Mouse (Mus musculus): ENCODE results near the gene Bcl6b. TPM values are rescaled to one million over a fixed set of nuclear protein-coding genes. Genes with fewer than 3 reads are reported as not detected.

The Bcl6b gene
- polyA plus RNA-seq, 1 experiment from 2014 or later = 1.8 TPM

- Histone ChIP-seq H3K9ac (replicated peaks; ENCODE audit: low read depth, low read length) (no peak overlapping the region), H3K27me3 (ENCODE audit: control insufficient read depth, insufficient read depth, low read length) (no peaks in the 10 kb centered on the region), H3K4me3 (ENCODE audit: low read depth, low read length) (no peak overlapping the region), H3K36me3 (ENCODE audit: control insufficient read depth, insufficient read depth, low read length) (no peaks in the 10 kb centered on the region), H3K9me3 (ENCODE audit: control insufficient read depth, low read length) (no peaks in the 10 kb centered on the region), H3K4me1 (ENCODE audit: control insufficient read depth, insufficient read depth, low read length) (no peaks in the 10 kb centered on the region), H3K27ac (ENCODE audit: low read depth, low read length) (no peak overlapping the region), H3K4me2 (ENCODE audit: low read depth, low read length) (no peak overlapping the region)
- ATAC-seq (ENCODE audit: low read depth) = no peak
- WGBS = 86% methylated on average over 4 of the region's 4 CpGs
These were observed 37.4 kb downstream of the Bcl6b start for GRCm38 (mm10) chr11:70192157-70192556.

GRCm38 (mm10) chr11:70191188-70191587, 38.4 kb downstream of the Bcl6b start:
- Histone ChIP-seq H3K4me3 (ENCODE audit: low read depth, low read length) (no peak overlapping the region), H3K36me3 (ENCODE audit: control insufficient read depth, insufficient read depth, low read length) (no peaks in the 10 kb centered on the region), H3K4me2 (ENCODE audit: low read depth, low read length) (no peak overlapping the region), H3K27me3 (ENCODE audit: control insufficient read depth, insufficient read depth, low read length) (no peaks in the 10 kb centered on the region), H3K9ac (replicated peaks; ENCODE audit: low read depth, low read length) (no peak overlapping the region), H3K27ac (ENCODE audit: low read depth, low read length) (no peak overlapping the region), H3K4me1 (ENCODE audit: control insufficient read depth, insufficient read depth, low read length) (no peaks in the 10 kb centered on the region), H3K9me3 (ENCODE audit: control insufficient read depth, low read length) (no peaks in the 10 kb centered on the region)
- WGBS = 86% methylated on average over 6 of the region's 6 CpGs
- ATAC-seq (ENCODE audit: low read depth) = no peak

- Histone ChIP-seq H3K4me1 (ENCODE audit: control insufficient read depth, insufficient read depth, low read length) (no peaks in the 10 kb centered on the region), H3K4me2 (ENCODE audit: low read depth, low read length) (no peak overlapping the region), H3K9me3 (ENCODE audit: control insufficient read depth, low read length) (no peaks in the 10 kb centered on the region), H3K27ac (ENCODE audit: low read depth, low read length) (no peak overlapping the region), H3K27me3 (ENCODE audit: control insufficient read depth, insufficient read depth, low read length) (no peaks in the 10 kb centered on the region), H3K36me3 (ENCODE audit: control insufficient read depth, insufficient read depth, low read length) (no peaks in the 10 kb centered on the region), H3K9ac (replicated peaks; ENCODE audit: low read depth, low read length) (no peak overlapping the region), H3K4me3 (ENCODE audit: low read depth, low read length) (no peak overlapping the region)
- 72% methylated on average over 28 of the region's 28 CpGs for whole genome bisulfite sequencing
- ATAC-seq (ENCODE audit: low read depth) = no peak
These were observed 40.1 kb downstream of the Bcl6b start for GRCm38 (mm10) chr11:70189319-70190134.

- 82% methylated on average over 7 of the region's 7 CpGs for WGBS
- Histone ChIP-seq H3K27me3 (ENCODE audit: control insufficient read depth, insufficient read depth, low read length) (no peaks in the 10 kb centered on the region), H3K4me2 (ENCODE audit: low read depth, low read length) (no peak overlapping the region), H3K9me3 (ENCODE audit: control insufficient read depth, low read length) (no peaks in the 10 kb centered on the region), H3K9ac (replicated peaks; ENCODE audit: low read depth, low read length) (no peak overlapping the region), H3K4me3 (ENCODE audit: low read depth, low read length) (no peak overlapping the region), H3K36me3 (ENCODE audit: control insufficient read depth, insufficient read depth, low read length) (no peaks in the 10 kb centered on the region), H3K27ac (ENCODE audit: low read depth, low read length) (no peak overlapping the region), H3K4me1 (ENCODE audit: control insufficient read depth, insufficient read depth, low read length) (no peaks in the 10 kb centered on the region)
- no peak for ATAC-seq (ENCODE audit: low read depth)
These were observed 44.5 kb downstream of the Bcl6b start for GRCm38 (mm10) chr11:70185120-70185519.

- no peak overlapping the region for H3K9ac ChIP-seq (replicated peaks; ENCODE audit: low read depth, low read length)
- H3K9me3 ChIP-seq (ENCODE audit: control insufficient read depth, low read length) = no peaks in the 10 kb centered on the region
- WGBS = 95% methylated on average over 4 of the region's 4 CpGs
- H3K36me3 ChIP-seq (ENCODE audit: control insufficient read depth, insufficient read depth, low read length) = no peaks in the 10 kb centered on the region
- no peak overlapping the region for H3K4me2 ChIP-seq (ENCODE audit: low read depth, low read length)
- no peak for ATAC-seq (ENCODE audit: low read depth)
- H3K27me3 ChIP-seq (ENCODE audit: control insufficient read depth, insufficient read depth, low read length) = no peaks in the 10 kb centered on the region
- H3K4me3 ChIP-seq (ENCODE audit: low read depth, low read length) = no peak overlapping the region
- no peaks in the 10 kb centered on the region for H3K4me1 ChIP-seq (ENCODE audit: control insufficient read depth, insufficient read depth, low read length)
- H3K27ac ChIP-seq (ENCODE audit: low read depth, low read length) = no peak overlapping the region
These were observed 49.1 kb downstream of the Bcl6b start for GRCm38 (mm10) chr11:70180496-70180895.

GRCm38 (mm10) chr11:70179401-70179800, 50.2 kb downstream of the Bcl6b start:
- no peak overlapping the region for H3K9ac ChIP-seq (replicated peaks; ENCODE audit: low read depth, low read length)
- H3K4me1 ChIP-seq (ENCODE audit: control insufficient read depth, insufficient read depth, low read length) = no peaks in the 10 kb centered on the region
- no peaks in the 10 kb centered on the region for H3K27me3 ChIP-seq (ENCODE audit: control insufficient read depth, insufficient read depth, low read length)
- no peak overlapping the region for H3K4me2 ChIP-seq (ENCODE audit: low read depth, low read length)
- H3K36me3 ChIP-seq (ENCODE audit: control insufficient read depth, insufficient read depth, low read length) = no peaks in the 10 kb centered on the region
- no peak overlapping the region for H3K27ac ChIP-seq (ENCODE audit: low read depth, low read length)
- WGBS = 42% methylated on average over 14 of the region's 14 CpGs
- H3K9me3 ChIP-seq (ENCODE audit: control insufficient read depth, low read length) = no peaks in the 10 kb centered on the region
- H3K4me3 ChIP-seq (ENCODE audit: low read depth, low read length) = no peak overlapping the region
- ATAC-seq (ENCODE audit: low read depth) = no peak

- Histone ChIP-seq H3K4me2 (ENCODE audit: low read depth, low read length) (no peak overlapping the region), H3K36me3 (ENCODE audit: control insufficient read depth, insufficient read depth, low read length) (no peaks in the 10 kb centered on the region), H3K27me3 (ENCODE audit: control insufficient read depth, insufficient read depth, low read length) (no peaks in the 10 kb centered on the region), H3K4me1 (ENCODE audit: control insufficient read depth, insufficient read depth, low read length) (no peaks in the 10 kb centered on the region), H3K9ac (replicated peaks; ENCODE audit: low read depth, low read length) (no peak overlapping the region), H3K9me3 (ENCODE audit: control insufficient read depth, low read length) (no peaks in the 10 kb centered on the region), H3K4me3 (ENCODE audit: low read depth, low read length) (no peak overlapping the region), H3K27ac (ENCODE audit: low read depth, low read length) (no peak overlapping the region)
- ATAC-seq (ENCODE audit: low read depth) = no peak
- WGBS = 83% methylated on average over 11 of the region's 11 CpGs
These were observed 50.8 kb downstream of the Bcl6b start for GRCm38 (mm10) chr11:70178756-70179155.

- no peak for ATAC-seq (ENCODE audit: low read depth)
- no peaks in the 10 kb centered on the region for H3K27me3 ChIP-seq (ENCODE audit: control insufficient read depth, insufficient read depth, low read length)
- H3K36me3 ChIP-seq (ENCODE audit: control insufficient read depth, insufficient read depth, low read length) = no peaks in the 10 kb centered on the region
- H3K4me3 ChIP-seq (ENCODE audit: low read depth, low read length) = no peak overlapping the region
- H3K27ac ChIP-seq (ENCODE audit: low read depth, low read length) = no peak overlapping the region
- 91% methylated on average over 11 of the region's 11 CpGs for WGBS
- H3K4me2 ChIP-seq (ENCODE audit: low read depth, low read length) = no peak overlapping the region
- no peaks in the 10 kb centered on the region for H3K4me1 ChIP-seq (ENCODE audit: control insufficient read depth, insufficient read depth, low read length)
- H3K9me3 ChIP-seq (ENCODE audit: control insufficient read depth, low read length) = no peaks in the 10 kb centered on the region
- no peak overlapping the region for H3K9ac ChIP-seq (replicated peaks; ENCODE audit: low read depth, low read length)
These were observed 51.3 kb downstream of the Bcl6b start for GRCm38 (mm10) chr11:70178311-70178710.

- Histone ChIP-seq H3K36me3 (ENCODE audit: control insufficient read depth, insufficient read depth, low read length) (no peaks in the 10 kb centered on the region), H3K9me3 (ENCODE audit: control insufficient read depth, low read length) (no peaks in the 10 kb centered on the region), H3K27ac (ENCODE audit: low read depth, low read length) (no peak overlapping the region), H3K4me2 (ENCODE audit: low read depth, low read length) (no peak overlapping the region), H3K27me3 (ENCODE audit: control insufficient read depth, insufficient read depth, low read length) (no peaks in the 10 kb centered on the region), H3K9ac (replicated peaks; ENCODE audit: low read depth, low read length) (no peak overlapping the region), H3K4me1 (ENCODE audit: control insufficient read depth, insufficient read depth, low read length) (no peaks in the 10 kb centered on the region), H3K4me3 (ENCODE audit: low read depth, low read length) (no peak overlapping the region)
- WGBS = 73% methylated on average over 8 of the region's 8 CpGs
- ATAC-seq (ENCODE audit: low read depth) = no peak
These were observed 52.0 kb downstream of the Bcl6b start for GRCm38 (mm10) chr11:70177647-70178046.

Measured in neural tube, embryonic 14.5 days (tissue).